Mouse (Mus musculus): ENCODE data around the gene Cep162. TPM values are rescaled to one million over a fixed set of nuclear protein-coding genes. Genes with fewer than 3 reads are reported as not detected.

The Cep162 gene
- polyA plus RNA-seq, 1 experiment from 2014 or later = 6.4 TPM

DNA sequence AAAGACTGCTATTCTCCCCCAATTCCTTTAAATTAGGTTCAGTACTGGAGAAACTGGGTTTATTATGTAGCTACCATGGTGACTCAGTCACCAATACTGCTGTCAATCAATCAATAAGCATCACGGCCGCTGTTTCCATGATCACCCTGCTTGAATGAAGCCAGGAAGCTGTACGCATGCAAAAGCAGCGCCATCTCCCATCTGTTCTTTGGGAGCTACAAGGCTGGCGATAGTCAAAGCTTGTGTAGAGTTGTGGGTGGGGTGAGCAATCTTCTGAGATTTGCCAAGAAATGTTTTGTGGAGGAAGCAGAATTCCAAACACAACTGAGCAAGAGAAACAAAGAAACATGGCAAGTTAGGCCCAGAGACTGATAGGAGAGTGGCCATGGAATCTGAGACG, 52.9 kb downstream of the Cep162 start:
- 92% methylated on average over 6 of the region's 6 CpGs for WGBS
- ATAC-seq (replicated peaks; ENCODE audit: low FRiP score, low TSS enrichment, low read depth) (no peak), DNase-seq (ENCODE audit: low spot score) (no peak)
- Histone ChIP-seq H3K4me1 (replicated peaks; ENCODE audit: control insufficient read depth, insufficient read depth, low read length) (no peaks in the 10 kb centered on the region), H3K36me3 (ENCODE audit: control insufficient read depth, insufficient read depth, low read length) (peaks cover 39% of the 10 kb centered on the region), H3K4me3 (ENCODE audit: low read depth, low read length) (no peak overlapping the region), H3K27ac (ENCODE audit: low read depth) (no peak overlapping the region), H3K9ac (ENCODE audit: low read length) (no peak overlapping the region), H3K4me2 (ENCODE audit: low read length) (no peak overlapping the region), H3K27me3 (replicated peaks; ENCODE audit: control insufficient read depth, insufficient read depth, low read length) (no peaks in the 10 kb centered on the region), H3K9me3 (ENCODE audit: control insufficient read depth, low read length) (no peaks in the 10 kb centered on the region)

DNA sequence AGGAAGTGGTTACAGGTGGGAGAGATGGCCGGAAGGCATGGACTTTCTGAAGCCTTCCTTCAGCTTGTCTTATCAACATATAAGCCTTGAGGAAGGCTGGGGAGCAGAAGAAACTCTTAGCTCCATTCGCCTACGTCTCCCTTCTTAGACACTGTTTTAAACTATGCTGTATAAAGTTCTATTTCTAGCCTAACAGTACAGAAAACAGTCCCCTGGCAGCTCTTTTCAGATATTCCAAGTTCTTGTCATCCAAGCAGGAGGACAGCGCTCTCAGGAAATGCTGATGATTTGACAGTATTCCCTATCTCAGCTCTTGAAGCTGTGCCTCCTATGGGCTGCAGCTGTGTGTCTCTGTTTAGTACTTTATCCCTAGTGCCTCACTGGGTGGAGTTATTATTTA, 54.4 kb downstream of the Cep162 start:
- Histone ChIP-seq H3K9me3 (ENCODE audit: control insufficient read depth, low read length) (no peaks in the 10 kb centered on the region), H3K36me3 (ENCODE audit: control insufficient read depth, insufficient read depth, low read length) (peaks cover 25% of the 10 kb centered on the region), H3K4me3 (ENCODE audit: low read depth, low read length) (no peak overlapping the region), H3K9ac (ENCODE audit: low read length) (no peak overlapping the region), H3K4me1 (replicated peaks; ENCODE audit: control insufficient read depth, insufficient read depth, low read length) (no peaks in the 10 kb centered on the region), H3K4me2 (ENCODE audit: low read length) (no peak overlapping the region), H3K27ac (ENCODE audit: low read depth) (no peak overlapping the region), H3K27me3 (replicated peaks; ENCODE audit: control insufficient read depth, insufficient read depth, low read length) (no peaks in the 10 kb centered on the region)
- no peak for ATAC-seq (replicated peaks; ENCODE audit: low FRiP score, low TSS enrichment, low read depth)
- no peak for DNase-seq (ENCODE audit: low spot score)
- WGBS = 92% methylated on average over 4 of the region's 4 CpGs

DNA sequence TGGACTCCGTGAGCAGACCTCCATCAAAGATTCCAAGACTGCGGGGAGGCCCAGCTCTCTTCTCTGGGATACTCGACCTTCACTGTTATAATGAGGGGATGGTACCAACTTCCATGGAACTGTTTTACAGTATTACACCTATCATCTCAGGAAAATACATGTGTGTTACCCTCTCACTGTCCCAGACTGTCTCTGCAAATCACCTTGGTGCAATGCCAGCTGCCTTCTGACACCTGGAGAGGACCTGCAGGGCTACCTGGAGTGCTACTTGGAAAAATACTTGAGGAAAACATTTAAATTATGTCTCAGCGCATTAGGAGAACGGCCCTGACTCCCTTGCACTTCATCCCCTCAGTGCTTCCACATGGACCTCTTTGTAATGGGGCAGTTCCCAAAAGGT, 54.9 kb downstream of the Cep162 start:
- H3K27me3 ChIP-seq (replicated peaks; ENCODE audit: control insufficient read depth, insufficient read depth, low read length) = no peaks in the 10 kb centered on the region
- H3K9me3 ChIP-seq (ENCODE audit: control insufficient read depth, low read length) = no peaks in the 10 kb centered on the region
- H3K9ac ChIP-seq (ENCODE audit: low read length) = no peak overlapping the region
- DNase-seq (ENCODE audit: low spot score) (no peak), ATAC-seq (replicated peaks; ENCODE audit: low FRiP score, low TSS enrichment, low read depth) (no peak)
- no peak overlapping the region for H3K27ac ChIP-seq (ENCODE audit: low read depth)
- no peaks in the 10 kb centered on the region for H3K4me1 ChIP-seq (replicated peaks; ENCODE audit: control insufficient read depth, insufficient read depth, low read length)
- WGBS = 92% methylated on average over 5 of the region's 5 CpGs
- no peak overlapping the region for H3K4me2 ChIP-seq (ENCODE audit: low read length)
- peaks cover 25% of the 10 kb centered on the region for H3K36me3 ChIP-seq (ENCODE audit: control insufficient read depth, insufficient read depth, low read length)
- H3K4me3 ChIP-seq (ENCODE audit: low read depth, low read length) = no peak overlapping the region

DNA sequence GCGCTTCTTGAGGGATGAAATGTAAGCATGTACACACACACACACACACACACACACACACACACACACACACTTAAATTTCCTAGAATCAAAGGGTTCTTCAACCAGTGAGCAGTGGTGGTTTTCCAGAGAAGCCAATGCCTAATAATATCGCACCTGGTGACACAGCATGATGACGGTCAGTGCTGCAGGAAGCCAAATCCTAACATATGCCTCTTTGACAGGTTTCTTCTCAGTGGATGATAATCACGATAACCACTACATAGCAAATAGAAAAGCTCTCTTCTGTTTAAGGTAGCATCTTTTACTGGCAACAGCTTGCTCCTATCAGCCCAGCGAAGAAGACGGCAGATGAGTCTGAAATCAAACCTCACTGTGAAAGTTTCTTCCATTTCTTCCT, 57.3 kb downstream of the Cep162 start:
- H3K9ac ChIP-seq (ENCODE audit: low read length) = no peak overlapping the region
- 82% methylated on average over 6 of the region's 6 CpGs for WGBS
- no peak for DNase-seq (ENCODE audit: low spot score)

DNA sequence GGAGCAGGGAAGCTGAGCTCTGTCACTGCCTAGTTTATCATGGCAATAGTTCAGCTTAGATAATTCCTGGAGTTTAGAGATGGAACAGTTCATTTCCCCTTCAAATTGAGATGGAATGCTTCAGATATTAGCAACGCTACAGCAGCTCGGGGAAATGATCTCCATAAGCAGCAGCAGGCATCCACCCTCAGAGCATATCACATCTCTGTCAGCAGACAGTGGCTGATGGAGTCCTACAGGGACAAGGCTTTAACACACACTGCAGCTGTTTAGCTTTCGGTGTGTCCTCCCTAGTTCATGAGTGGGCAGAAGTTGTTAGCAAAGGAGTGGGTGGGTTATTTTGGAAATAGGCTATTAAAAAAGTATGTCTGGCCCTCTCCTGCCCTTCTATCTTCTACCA, 58.1 kb downstream of the Cep162 start:
- no peaks in the 10 kb centered on the region; the same call in 1 of the 2 replicates for H3K9me3 ChIP-seq (ENCODE audit: control insufficient read depth, low read length)

More for the DNA sequence above, 57.3 kb downstream of the Cep162 start:
- Histone ChIP-seq H3K36me3 (ENCODE audit: control insufficient read depth, insufficient read depth, low read length) (peaks cover 11% of the 10 kb centered on the region), H3K27me3 (replicated peaks; ENCODE audit: control insufficient read depth, insufficient read depth, low read length) (no peaks in the 10 kb centered on the region), H3K9me3 (ENCODE audit: control insufficient read depth, low read length) (no peaks in the 10 kb centered on the region), H3K4me1 (replicated peaks; ENCODE audit: control insufficient read depth, insufficient read depth, low read length) (no peaks in the 10 kb centered on the region), H3K4me2 (ENCODE audit: low read length) (no peak overlapping the region), H3K4me3 (ENCODE audit: low read depth, low read length) (no peak overlapping the region), H3K27ac (ENCODE audit: low read depth) (no peak overlapping the region)
- no peak for ATAC-seq (replicated peaks; ENCODE audit: low FRiP score, low TSS enrichment, low read depth)

DNA sequence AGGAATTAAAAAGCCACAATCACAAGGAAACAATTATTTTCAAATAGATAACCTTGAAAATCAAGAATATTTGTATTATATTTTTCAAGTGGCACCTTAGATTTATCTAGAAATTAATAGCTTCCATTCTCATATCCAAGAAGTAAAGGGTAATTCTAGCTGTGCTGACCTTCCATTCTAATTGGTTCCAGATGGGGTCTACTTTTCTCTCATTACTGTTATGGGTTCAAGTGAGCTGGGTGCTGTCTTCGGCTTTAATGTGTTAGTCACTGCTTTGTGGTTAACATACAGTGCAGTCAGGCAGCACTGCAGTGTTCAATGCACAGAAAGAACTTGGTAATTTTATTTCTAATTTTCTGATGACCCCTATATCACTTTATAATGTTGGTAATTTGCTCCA, 61.6 kb downstream of the Cep162 start:
- Histone ChIP-seq H3K9ac (ENCODE audit: low read length) (no peak overlapping the region), H3K9me3 (ENCODE audit: control insufficient read depth, low read length) (no peaks in the 10 kb centered on the region; the same call in 1 of the 2 replicates), H3K4me2 (ENCODE audit: low read length) (no peak overlapping the region), H3K27me3 (replicated peaks; ENCODE audit: control insufficient read depth, insufficient read depth, low read length) (no peaks in the 10 kb centered on the region), H3K27ac (ENCODE audit: low read depth) (no peak overlapping the region), H3K4me1 (replicated peaks; ENCODE audit: control insufficient read depth, insufficient read depth, low read length) (no peaks in the 10 kb centered on the region), H3K36me3 (ENCODE audit: control insufficient read depth, insufficient read depth, low read length) (peaks cover 27% of the 10 kb centered on the region), H3K4me3 (ENCODE audit: low read depth, low read length) (no peak overlapping the region)
- WGBS = 83% methylated on average over 1 of the region's 1 CpGs
- DNase-seq (ENCODE audit: low spot score) = no peak
- ATAC-seq (replicated peaks; ENCODE audit: low FRiP score, low TSS enrichment, low read depth) = no peak

More for the DNA sequence above, 58.1 kb downstream of the Cep162 start:
- H3K9ac ChIP-seq (ENCODE audit: low read length) = no peak overlapping the region
- H3K27me3 ChIP-seq (replicated peaks; ENCODE audit: control insufficient read depth, insufficient read depth, low read length) = no peaks in the 10 kb centered on the region
- H3K4me3 ChIP-seq (ENCODE audit: low read depth, low read length) = no peak overlapping the region
- H3K36me3 ChIP-seq (ENCODE audit: control insufficient read depth, insufficient read depth, low read length) = peaks cover 12% of the 10 kb centered on the region
- DNase-seq (ENCODE audit: low spot score) (no peak), ATAC-seq (replicated peaks; ENCODE audit: low FRiP score, low TSS enrichment, low read depth) (no peak)
- no peaks in the 10 kb centered on the region for H3K4me1 ChIP-seq (replicated peaks; ENCODE audit: control insufficient read depth, insufficient read depth, low read length)
- H3K27ac ChIP-seq (ENCODE audit: low read depth) = no peak overlapping the region
- H3K4me2 ChIP-seq (ENCODE audit: low read length) = no peak overlapping the region
- 88% methylated on average over 3 of the region's 3 CpGs for WGBS

DNA sequence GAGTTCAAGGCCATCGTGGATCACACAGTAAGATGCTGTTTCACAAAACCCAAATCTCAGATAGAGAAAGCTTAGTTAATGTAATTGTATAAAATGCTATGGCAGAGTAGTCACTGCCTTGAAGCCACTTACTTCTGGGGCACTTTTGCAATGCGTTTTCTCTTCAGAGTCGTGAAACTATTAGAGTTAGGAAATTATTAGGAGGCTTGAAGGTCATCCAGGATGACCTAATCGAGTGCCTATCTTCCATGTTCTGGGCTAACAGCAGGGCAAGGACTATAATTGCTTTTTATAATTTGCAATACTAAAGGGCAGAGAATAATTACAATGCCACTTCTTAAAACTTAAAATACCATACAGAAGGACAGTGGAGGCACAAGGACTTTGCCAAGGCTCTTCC, 68.0 kb downstream of the Cep162 start:
- no peaks in the 10 kb centered on the region for H3K4me1 ChIP-seq (replicated peaks; ENCODE audit: control insufficient read depth, insufficient read depth, low read length)
- no peak overlapping the region for H3K4me2 ChIP-seq (ENCODE audit: low read length)
- 91% methylated on average over 4 of the region's 4 CpGs for WGBS
- H3K27ac ChIP-seq (ENCODE audit: low read depth) = no peak overlapping the region
- no peak for ATAC-seq (replicated peaks; ENCODE audit: low FRiP score, low TSS enrichment, low read depth)
- H3K9me3 ChIP-seq (ENCODE audit: control insufficient read depth, low read length) = no peaks in the 10 kb centered on the region; the same call in 1 of the 2 replicates
- DNase-seq (ENCODE audit: low spot score) = no peak
- no peak overlapping the region for H3K4me3 ChIP-seq (ENCODE audit: low read depth, low read length)
- H3K9ac ChIP-seq (ENCODE audit: low read length) = no peak overlapping the region
- no peaks in the 10 kb centered on the region for H3K27me3 ChIP-seq (replicated peaks; ENCODE audit: control insufficient read depth, insufficient read depth, low read length)
- H3K36me3 ChIP-seq (ENCODE audit: control insufficient read depth, insufficient read depth, low read length) = peaks cover 16% of the 10 kb centered on the region

DNA sequence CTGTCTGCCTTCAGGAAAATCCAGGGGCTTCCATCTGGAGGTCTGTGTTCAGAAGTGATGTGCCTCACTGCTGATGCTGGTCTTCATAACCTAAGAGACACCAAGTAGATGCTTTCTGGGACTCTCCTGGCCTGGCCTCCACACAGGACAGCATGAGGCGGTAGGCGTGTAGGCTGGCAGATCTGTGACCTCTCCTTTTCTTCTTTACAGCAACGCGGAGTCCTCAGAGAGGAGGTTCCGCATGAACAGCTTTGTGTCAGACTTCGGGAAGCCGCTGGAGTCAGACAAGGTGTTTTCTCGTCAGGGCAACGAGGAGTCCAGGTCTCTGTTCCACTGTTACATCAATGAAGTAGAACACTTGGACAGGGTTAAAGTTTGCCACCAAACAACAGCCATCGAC, 73.1 kb downstream of the Cep162 start:
- DNase-seq (ENCODE audit: low spot score) (no peak), ATAC-seq (replicated peaks; ENCODE audit: low FRiP score, low TSS enrichment, low read depth) (no peak)
- 91% methylated on average over 10 of the region's 10 CpGs for WGBS
- H3K9ac ChIP-seq (ENCODE audit: low read length) = no peak overlapping the region
- no peak overlapping the region for H3K4me2 ChIP-seq (ENCODE audit: low read length)
- no peaks in the 10 kb centered on the region for H3K27me3 ChIP-seq (replicated peaks; ENCODE audit: control insufficient read depth, insufficient read depth, low read length)
- no peak overlapping the region for H3K4me3 ChIP-seq (ENCODE audit: low read depth, low read length)
- no peak overlapping the region for H3K27ac ChIP-seq (ENCODE audit: low read depth)
- no peaks in the 10 kb centered on the region for H3K9me3 ChIP-seq (ENCODE audit: control insufficient read depth, low read length)
- H3K4me1 ChIP-seq (replicated peaks; ENCODE audit: control insufficient read depth, insufficient read depth, low read length) = no peaks in the 10 kb centered on the region
- H3K36me3 ChIP-seq (ENCODE audit: control insufficient read depth, insufficient read depth, low read length) = no peaks in the 10 kb centered on the region

DNA sequence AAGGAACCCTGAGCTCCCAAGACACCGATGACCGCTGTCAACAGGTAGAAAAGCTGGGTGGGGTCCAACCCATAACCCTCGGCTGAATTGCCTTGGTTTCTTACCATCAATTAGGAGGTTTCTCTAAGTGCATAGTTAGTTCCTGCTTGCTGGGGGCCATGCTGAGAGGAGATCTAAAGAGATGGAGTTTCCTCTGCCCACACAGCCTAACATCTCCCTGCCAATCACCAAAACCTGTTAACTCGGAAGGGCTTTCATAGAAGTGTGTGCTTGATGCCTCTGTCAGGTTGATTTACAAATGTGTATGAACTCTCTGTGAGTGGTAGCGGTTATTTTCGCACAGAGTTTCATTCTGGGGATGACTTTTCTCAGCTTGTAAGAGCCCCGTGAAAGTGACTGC, 76.8 kb downstream of the Cep162 start:
- Histone ChIP-seq H3K9me3 (ENCODE audit: control insufficient read depth, low read length) (no peaks in the 10 kb centered on the region), H3K4me2 (ENCODE audit: low read length) (no peak overlapping the region), H3K27me3 (replicated peaks; ENCODE audit: control insufficient read depth, insufficient read depth, low read length) (no peaks in the 10 kb centered on the region), H3K4me3 (ENCODE audit: low read depth, low read length) (no peak overlapping the region), H3K36me3 (ENCODE audit: control insufficient read depth, insufficient read depth, low read length) (no peaks in the 10 kb centered on the region), H3K27ac (ENCODE audit: low read depth) (no peak overlapping the region), H3K9ac (ENCODE audit: low read length) (no peak overlapping the region), H3K4me1 (replicated peaks; ENCODE audit: control insufficient read depth, insufficient read depth, low read length) (no peaks in the 10 kb centered on the region)
- no peak for DNase-seq (ENCODE audit: low spot score)
- 49% methylated on average over 7 of the region's 7 CpGs for WGBS
- no peak for ATAC-seq (replicated peaks; ENCODE audit: low FRiP score, low TSS enrichment, low read depth)

Data from intestine, embryonic 14.5 days (tissue).